Mouse (Mus musculus) intestine, embryonic 15.5 days (tissue): ENCODE measurements around the gene Kcnj9. TPM values are rescaled to one million over a fixed set of nuclear protein-coding genes. Genes with fewer than 3 reads are reported as not detected.

ENCODE experiments used
- ATAC-seq: fragments of 200-750 bp; cut with Nextera tagmentation; 2 replicates; pipeline ENCODE4 v1.8.0; 2017; ENCODE audit warnings: moderate TSS enrichment, moderate library complexity
- H3K27ac ChIP-seq: fragments of 300-500 bp; sonication (generic); 2 replicates; pipeline ENCODE4 v1.5.1; 2015; ENCODE audit warnings: mild to moderate bottlenecking, inconsistent platforms
- H3K27me3 ChIP-seq: fragments of 300-500 bp; sonication (generic); replicated peaks from 2 replicates; pipeline ENCODE4 v1.6.1; 2015; ENCODE audit warnings: inconsistent platforms
- H3K36me3 ChIP-seq: fragments of 300-500 bp; sonication (generic); 2 replicates; pipeline ENCODE4 v1.6.1; 2015; ENCODE audit warnings: inconsistent platforms
- H3K4me1 ChIP-seq: fragments of 300-500 bp; sonication (generic); replicated peaks from 2 replicates; pipeline ENCODE4 v1.6.1; 2015; ENCODE audit warnings: inconsistent platforms
- H3K4me2 ChIP-seq: fragments of 300-500 bp; sonication (generic); replicated peaks from 2 replicates; pipeline ENCODE4 v1.6.1; 2015; ENCODE audit warnings: mild to moderate bottlenecking, inconsistent platforms
- H3K4me3 ChIP-seq: fragments of 300-500 bp; sonication (generic); replicated peaks from 2 replicates; pipeline ENCODE4 v1.5.1; 2015; ENCODE audit warnings: inconsistent platforms
- H3K9ac ChIP-seq: fragments of 300-500 bp; sonication (generic); 2 replicates; pipeline ENCODE4 v1.6.1; 2015; ENCODE audit warnings: inconsistent platforms
- H3K9me3 ChIP-seq: fragments of 300-500 bp; sonication (generic); 2 replicates; pipeline ENCODE4 v1.6.1; 2016; ENCODE audit warnings: inconsistent platforms
- WGBS: fragments of 180-500 bp; shearing (Covaris S2); methylation state at CpG from one replicate; pipeline ENCODE4 v1.1.7; 2015; 5-methylcytosine and 5-hydroxymethylcytosine counted together
- polyA plus RNA-seq: library from polyadenylated mRNA; unstranded; fragments of >200 nt; fragmentation: Nextera tagmentation; extraction: Ambion mirVana; gene quantifications from 2 replicates; pipeline ENCODE4 v1.2.1, GENCODE M21; 2015

Gene Kcnj9
- polyA plus RNA-seq, 1 experiment from 2014 or later = not detected

- H3K4me1 ChIP-seq = peaks cover 7% of the 10 kb centered on the region; the same call in 1 of the 2 replicates
- no peak overlapping the region for H3K9ac ChIP-seq
- no peak overlapping the region for H3K27ac ChIP-seq
- 70% methylated on average over 6 of the region's 6 CpGs for WGBS
- H3K27me3 ChIP-seq = peaks cover 65% of the 10 kb centered on the region
- no peak overlapping the region for H3K4me2 ChIP-seq
- H3K4me3 ChIP-seq = no peak overlapping the region
- no peaks in the 10 kb centered on the region for H3K36me3 ChIP-seq
- no peaks in the 10 kb centered on the region for H3K9me3 ChIP-seq
- ATAC-seq = no peak
Observed at GRCm38 (mm10) chr1:172329616-172330015, 498 bp upstream of the Kcnj9 start.

GRCm38 (mm10) chr1:172328461-172328860 is 657 bp downstream of the Kcnj9 start:
- peaks cover 59% of the 10 kb centered on the region for H3K27me3 ChIP-seq
- no peak overlapping the region for H3K4me3 ChIP-seq
- H3K9me3 ChIP-seq = no peaks in the 10 kb centered on the region
- peaks cover 7% of the 10 kb centered on the region; the same call in 1 of the 2 replicates for H3K4me1 ChIP-seq
- 69% methylated on average over 7 of the region's 7 CpGs for WGBS
- no peak for ATAC-seq
- no peaks in the 10 kb centered on the region for H3K36me3 ChIP-seq
- no peak overlapping the region for H3K9ac ChIP-seq
- H3K4me2 ChIP-seq = no peak overlapping the region
- no peak overlapping the region for H3K27ac ChIP-seq

GRCm38 (mm10) chr1:172328041-172328440 is 1.1 kb downstream of the Kcnj9 start:
- Histone ChIP-seq H3K36me3 (no peaks in the 10 kb centered on the region), H3K4me2 (no peak overlapping the region), H3K27me3 (peaks cover 59% of the 10 kb centered on the region), H3K9me3 (no peaks in the 10 kb centered on the region), H3K4me3 (no peak overlapping the region), H3K27ac (no peak overlapping the region), H3K9ac (no peak overlapping the region), H3K4me1 (peaks cover 7% of the 10 kb centered on the region; the same call in 1 of the 2 replicates)
- ATAC-seq = no peak
- 83% methylated on average over 3 of the region's 3 CpGs for WGBS

DNA sequence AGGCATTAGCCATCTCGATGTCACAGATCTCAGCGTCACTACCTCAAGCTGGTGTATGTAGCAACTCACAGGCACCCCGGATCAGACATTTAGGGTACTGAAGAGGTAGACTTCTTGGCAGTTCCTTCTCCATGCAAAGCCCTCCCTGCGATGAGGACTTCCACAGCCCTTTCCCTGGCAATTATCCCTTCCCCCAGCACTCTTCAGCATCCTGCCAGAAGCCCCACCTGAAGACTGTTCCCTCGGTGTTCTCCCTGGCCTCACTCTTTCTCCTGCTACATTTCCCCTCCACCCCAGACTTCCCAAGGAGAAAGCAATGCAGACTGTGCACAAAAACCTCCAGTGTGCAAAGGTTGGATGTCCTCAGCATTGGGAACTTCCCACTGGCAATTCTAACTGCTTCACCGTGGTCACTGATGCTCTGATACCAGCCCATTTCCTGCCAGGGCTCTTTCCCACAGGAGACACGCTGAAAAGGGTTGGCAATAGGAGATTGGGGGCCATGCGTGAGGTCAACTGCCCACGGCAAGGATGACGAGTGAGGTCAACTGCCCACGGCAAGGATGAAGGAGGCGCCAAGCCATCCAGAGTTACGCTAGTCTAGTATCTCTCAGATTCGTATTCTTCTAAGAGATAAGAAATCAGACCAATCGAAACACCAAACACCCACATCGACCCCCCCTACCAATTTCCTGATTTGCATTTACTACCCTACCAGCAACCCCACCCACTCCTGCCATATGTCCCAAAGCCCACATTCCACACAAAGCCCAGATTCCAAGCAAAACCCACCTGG is 1.7 kb downstream of the Kcnj9 start:
- no peak for ATAC-seq
- Histone ChIP-seq H3K9ac (no peak overlapping the region), H3K9me3 (no peaks in the 10 kb centered on the region), H3K4me2 (no peak overlapping the region), H3K27me3 (peaks cover 59% of the 10 kb centered on the region), H3K4me3 (no peak overlapping the region), H3K4me1 (peaks cover 7% of the 10 kb centered on the region; the same call in 1 of the 2 replicates), H3K36me3 (no peaks in the 10 kb centered on the region), H3K27ac (no peak overlapping the region)
- 83% methylated on average over 16 of the region's 16 CpGs for WGBS

- H3K4me3 ChIP-seq = peak overlapping the region; percentile 47
- no peaks in the 10 kb centered on the region for H3K36me3 ChIP-seq
- H3K4me2 ChIP-seq = peak overlapping the region; percentile 95
- H3K9me3 ChIP-seq = no peaks in the 10 kb centered on the region
- WGBS = 58% methylated on average over 11 of the region's 11 CpGs
- no peak for ATAC-seq
- H3K27me3 ChIP-seq = peaks cover 59% of the 10 kb centered on the region
- no peak overlapping the region for H3K9ac ChIP-seq
- peaks cover 7% of the 10 kb centered on the region; the same call in 1 of the 2 replicates for H3K4me1 ChIP-seq
- H3K27ac ChIP-seq = no peak overlapping the region
Observed at GRCm38 (mm10) chr1:172326684-172327083, 2.4 kb downstream of the Kcnj9 start.

- H3K4me3 ChIP-seq = peak overlapping the region; percentile 47
- H3K27me3 ChIP-seq = peaks cover 54% of the 10 kb centered on the region
- peak overlapping the region; percentile 95 for H3K4me2 ChIP-seq
- H3K36me3 ChIP-seq = no peaks in the 10 kb centered on the region
- no peaks in the 10 kb centered on the region for H3K9me3 ChIP-seq
- ATAC-seq = peak; percentile 76
- no peak overlapping the region for H3K27ac ChIP-seq
- peaks cover 7% of the 10 kb centered on the region; the same call in 1 of the 2 replicates for H3K4me1 ChIP-seq
- 17% methylated on average over 94 of the region's 94 CpGs for WGBS
- peak overlapping the region; percentile 58 for H3K9ac ChIP-seq
Observed at GRCm38 (mm10) chr1:172325680-172326535, 3.2 kb downstream of the Kcnj9 start.

DNA sequence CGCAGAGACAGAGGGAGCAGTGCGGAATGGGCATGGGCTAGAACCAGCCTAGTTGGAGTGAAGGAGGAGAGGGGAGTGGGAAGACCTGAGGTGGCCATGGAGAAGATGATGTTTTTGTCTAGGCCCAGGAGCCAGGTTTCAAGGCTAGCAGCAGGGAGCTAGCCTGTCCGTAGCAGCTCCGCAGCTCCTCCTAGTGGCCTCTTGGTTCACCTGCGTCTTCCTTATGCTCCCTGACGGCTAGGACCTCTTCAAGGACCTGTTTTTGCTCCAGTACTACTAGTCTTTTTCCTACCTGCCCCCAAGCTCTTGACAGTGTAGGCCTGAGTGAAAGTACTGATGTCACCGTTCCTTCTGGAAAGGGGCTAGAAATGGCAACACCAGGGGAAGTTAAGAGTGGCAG is 4.4 kb downstream of the Kcnj9 start:
- H3K4me1 ChIP-seq = peaks cover 11% of the 10 kb centered on the region; the same call in 1 of the 2 replicates
- ATAC-seq = peak; percentile 71
- WGBS = 21% methylated on average over 7 of the region's 7 CpGs
- no peak overlapping the region for H3K27ac ChIP-seq
- no peak overlapping the region for H3K9ac ChIP-seq
- no peaks in the 10 kb centered on the region for H3K36me3 ChIP-seq
- no peak overlapping the region for H3K4me2 ChIP-seq
- no peaks in the 10 kb centered on the region for H3K9me3 ChIP-seq
- H3K27me3 ChIP-seq = peaks cover 48% of the 10 kb centered on the region
- H3K4me3 ChIP-seq = no peak overlapping the region

GRCm38 (mm10) chr1:172323801-172324359 is 5.2 kb downstream of the Kcnj9 start:
- no peak overlapping the region for H3K4me2 ChIP-seq
- H3K36me3 ChIP-seq = no peaks in the 10 kb centered on the region
- H3K27ac ChIP-seq = no peak overlapping the region
- WGBS = 70% methylated on average over 6 of the region's 6 CpGs
- no peak overlapping the region for H3K4me3 ChIP-seq
- H3K27me3 ChIP-seq = peaks cover 40% of the 10 kb centered on the region
- H3K9me3 ChIP-seq = no peaks in the 10 kb centered on the region
- H3K9ac ChIP-seq = no peak overlapping the region
- ATAC-seq = no peak
- peaks cover 15% of the 10 kb centered on the region; the same call in 1 of the 2 replicates for H3K4me1 ChIP-seq

- Histone ChIP-seq H3K9ac (no peak overlapping the region), H3K27me3 (peaks cover 35% of the 10 kb centered on the region), H3K4me3 (no peak overlapping the region), H3K4me1 (peaks cover 15% of the 10 kb centered on the region; the same call in 1 of the 2 replicates), H3K27ac (no peak overlapping the region), H3K9me3 (no peaks in the 10 kb centered on the region), H3K4me2 (no peak overlapping the region), H3K36me3 (peaks cover 5% of the 10 kb centered on the region; the same call in 1 of the 2 replicates)
- no peak for ATAC-seq
- 59% methylated on average over 5 of the region's 5 CpGs for WGBS
Observed at GRCm38 (mm10) chr1:172323298-172323697, 5.8 kb downstream of the Kcnj9 start.

DNA sequence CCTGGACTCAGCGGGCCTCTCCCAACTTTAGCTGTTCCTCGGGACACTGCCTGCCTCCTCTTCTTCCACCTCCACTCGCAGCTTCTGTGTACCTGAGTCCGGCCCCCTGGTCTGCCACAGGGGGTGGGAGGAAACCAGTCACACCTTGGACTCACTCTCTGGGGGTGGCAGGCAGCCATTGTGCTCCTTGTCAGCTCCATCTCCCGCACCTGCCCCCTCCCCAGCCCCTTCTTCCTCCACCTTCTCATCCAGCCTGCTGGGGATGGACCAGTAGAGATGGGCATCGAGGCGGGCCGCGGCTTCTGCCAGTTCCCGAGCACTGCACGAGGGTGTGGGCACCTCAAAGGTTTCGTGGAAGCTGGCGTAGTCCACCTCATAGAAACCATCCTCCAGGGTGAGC is 6.4 kb downstream of the Kcnj9 start:
- peaks cover 15% of the 10 kb centered on the region; the same call in 1 of the 2 replicates for H3K4me1 ChIP-seq
- no peak overlapping the region for H3K9ac ChIP-seq
- no peaks in the 10 kb centered on the region for H3K9me3 ChIP-seq
- H3K4me3 ChIP-seq = no peak overlapping the region
- H3K27ac ChIP-seq = no peak overlapping the region
- no peak overlapping the region for H3K4me2 ChIP-seq
- 63% methylated on average over 13 of the region's 13 CpGs for WGBS
- peaks cover 29% of the 10 kb centered on the region for H3K27me3 ChIP-seq
- peaks cover 9% of the 10 kb centered on the region; the same call in 1 of the 2 replicates for H3K36me3 ChIP-seq
- no peak for ATAC-seq

DNA sequence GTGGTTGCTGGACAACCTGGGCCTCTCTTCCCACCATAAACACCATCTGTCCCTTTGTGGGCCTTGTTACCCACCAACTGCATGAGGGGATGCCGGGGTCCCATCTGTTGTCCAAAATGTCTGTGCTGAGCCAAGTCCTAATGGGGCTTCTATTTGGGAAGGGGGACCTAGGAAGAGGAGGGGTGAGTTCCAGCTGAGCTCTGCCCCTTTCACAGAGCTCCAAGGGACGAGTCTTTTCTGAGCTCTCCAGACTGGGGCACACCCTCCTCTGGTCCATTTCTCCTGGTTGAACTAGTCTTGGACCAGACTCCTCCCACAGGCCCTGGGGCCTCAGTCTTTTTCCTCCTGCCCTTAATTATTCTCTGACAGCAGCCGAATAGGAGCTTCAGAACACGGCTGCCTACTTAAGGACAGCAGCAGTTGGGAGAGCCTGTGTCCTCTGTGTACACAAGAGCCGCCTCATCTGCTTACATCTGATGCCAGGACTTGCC is 9.2 kb downstream of the Kcnj9 start:
- 38% methylated on average over 5 of the region's 5 CpGs for WGBS
- Histone ChIP-seq H3K4me2 (no peak overlapping the region), H3K9me3 (no peaks in the 10 kb centered on the region), H3K27ac (no peak overlapping the region), H3K4me1 (0 out of 2 replicates have a peak, but pooled peaks cover 8% of the 10 kb centered on the region), H3K36me3 (peaks cover 9% of the 10 kb centered on the region; the same call in 1 of the 2 replicates), H3K27me3 (peaks cover 2% of the 10 kb centered on the region; the same call in 1 of the 2 replicates), H3K9ac (no peak overlapping the region), H3K4me3 (no peak overlapping the region)
- no peak for ATAC-seq

DNA sequence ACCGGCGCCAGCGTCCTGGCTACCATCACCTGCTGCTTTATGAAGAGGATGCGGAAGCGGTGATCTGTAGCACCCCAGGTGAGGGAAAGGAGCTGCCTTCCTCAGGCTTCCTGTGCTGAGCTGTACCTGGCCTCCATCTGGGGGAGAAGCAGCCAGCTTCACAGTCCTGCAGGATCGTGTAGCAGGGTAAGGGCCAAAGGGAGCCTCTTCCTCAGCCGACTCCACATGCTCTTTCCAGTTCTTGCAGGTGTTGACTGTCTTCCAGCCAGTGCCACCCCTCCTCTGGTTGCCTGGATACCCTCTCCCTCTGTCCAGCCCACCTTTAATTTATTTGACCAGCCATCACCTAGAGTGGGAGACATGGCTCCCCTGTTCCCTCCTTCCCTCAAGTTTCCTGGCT is 9.8 kb downstream of the Kcnj9 start:
- Histone ChIP-seq H3K9me3 (no peaks in the 10 kb centered on the region), H3K27me3 (no peaks in the 10 kb centered on the region), H3K27ac (no peak overlapping the region), H3K4me1 (0 out of 2 replicates have a peak, but pooled peaks cover 8% of the 10 kb centered on the region), H3K4me3 (no peak overlapping the region), H3K4me2 (no peak overlapping the region), H3K9ac (no peak overlapping the region), H3K36me3 (peaks cover 9% of the 10 kb centered on the region; the same call in 1 of the 2 replicates)
- WGBS = 76% methylated on average over 7 of the region's 7 CpGs
- ATAC-seq = no peak
